In the genomic region with DNA sequence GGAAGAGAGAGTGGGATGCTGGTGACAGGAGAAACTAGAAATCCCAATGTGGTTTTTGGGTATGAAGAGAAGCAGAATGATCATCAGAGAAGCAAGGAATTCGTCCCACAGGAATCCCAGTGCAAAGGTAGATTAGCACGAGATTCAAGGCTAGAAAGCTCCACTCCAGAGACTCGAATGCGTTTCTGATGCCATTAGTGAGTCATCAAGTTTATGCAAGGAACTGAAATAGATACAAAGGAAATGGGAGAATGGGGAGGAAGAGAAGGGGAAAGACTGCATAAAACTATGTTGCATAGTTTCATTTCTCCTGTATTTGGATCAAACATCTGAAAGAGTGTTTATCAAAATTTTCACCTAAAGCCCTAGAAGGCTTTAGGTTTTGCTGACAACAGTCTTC, we compare ENCODE assay signal across 23 mouse cellular contexts.
DNase-seq lines count a peak whose midpoint lies in the region; ATAC-seq and TF ChIP-seq lines count a peak whose summit lies in the region.
"Had no signal": no experiment of that assay in that cellular context is flagged by ENCODE, and none has a peak within 500 bp of the region (broad histone marks: within the 10 kb centered on the region; RNA-seq: fewer than 3 reads in every experiment).

No protein-coding gene starts in this region.

- no peak overlapping the region for H3K9ac ChIP-seq in intestine, embryonic 16.5 days (ENCODE audit: low read depth, low read length)
- H3K9ac ChIP-seq: embryonic facial prominence, embryonic 13.5 days; forebrain, embryonic 13.5 days; forebrain, postnatal 0 days; heart, embryonic 15.5 days; hindbrain, embryonic 13.5 days; intestine, embryonic 15.5 days had no signal

- H3ac ChIP-seq in myocyte (ENCODE audit: control insufficient read depth, insufficient read length): no peak overlapping the region

- 63% methylated on average over 4 of the region's 4 CpGs for WGBS in intestine, embryonic 16.5 days

- no peaks in the 10 kb centered on the region for H3K9me3 ChIP-seq in intestine, embryonic 16.5 days (ENCODE audit: control insufficient read depth, low read length)
- H3K9me3 ChIP-seq: embryonic facial prominence, embryonic 13.5 days; forebrain, embryonic 13.5 days; G1E; heart, embryonic 15.5 days; hindbrain, embryonic 13.5 days; intestine, embryonic 15.5 days had no signal

- peaks cover 12% of the 10 kb centered on the region for H3K4me1 ChIP-seq in bone marrow macrophage, adult 2 months (ENCODE audit: control insufficient read depth, insufficient read depth, low read length)
- no peaks in the 10 kb centered on the region for H3K4me1 ChIP-seq in intestine, embryonic 16.5 days (ENCODE audit: control insufficient read depth, insufficient read depth, low read length)
- H3K4me1 ChIP-seq: embryonic facial prominence, embryonic 13.5 days; forebrain, embryonic 13.5 days; heart, embryonic 15.5 days; hindbrain, embryonic 13.5 days; intestine, embryonic 15.5 days had no signal

- no peak for DNase-seq in layer of hippocampus, adult 2 months (ENCODE audit: low spot score in 2 of 2)
- no peak for DNase-seq in layer of hippocampus, adult 18-20 months (ENCODE audit: low spot score in 2 of 2)
- peak; percentile 54 for DNase-seq in Muller cell, postnatal 12 days (ENCODE audit: inconsistent ontology term)
- DNase-seq in cerebellum, adult 9-10 months: no peak
- DNase-seq: adrenal gland, postnatal 14 days; cerebellum, adult 2 months; cerebellum, postnatal 14 days; forebrain, postnatal 0 days; gastrocnemius, postnatal 14 days; heart, adult 2 months; heart, postnatal 14 days had no signal

- no peak for ATAC-seq in intestine, embryonic 16.5 days
- ATAC-seq in monocyte, adult 5-6 weeks (replicated peaks; ENCODE audit: insufficient number of reproducible peaks, low FRiP score, low TSS enrichment, poor library complexity, severe bottlenecking): no peak
- ATAC-seq: CD4-positive, CD25-positive, alpha-beta regulatory T cell, adult 4 months; forebrain, embryonic 13.5 days; forebrain, postnatal 0 days; intestine, embryonic 15.5 days had no signal

- no peak for TF ChIP-seq CTCF in layer of hippocampus, adult 2 months (conservative IDR thresholded peaks at IDR 0.05)
- no peak for TF ChIP-seq CTCF in bone marrow macrophage, adult 2 months (IDR thresholded peaks at IDR 0.05; ENCODE audit: low read depth, low read length)

- H3K27ac ChIP-seq in layer of hippocampus, adult 2 months: peak overlapping the region; percentile 76
- peak overlapping the region; percentile 4; the same call in 1 of the 2 replicates for H3K27ac ChIP-seq in bone marrow macrophage, adult 2 months (ENCODE audit: insufficient read depth, low read depth, low read length)
- H3K27ac ChIP-seq in intestine, embryonic 16.5 days (ENCODE audit: low read length): no peak overlapping the region
- H3K27ac ChIP-seq: embryonic facial prominence, embryonic 13.5 days; forebrain, embryonic 13.5 days; heart, adult 2 months; heart, embryonic 15.5 days; hindbrain, embryonic 13.5 days; intestine, embryonic 15.5 days had no signal

- H3K4me3 ChIP-seq in layer of hippocampus, adult 2 months: no peak overlapping the region
- no peak overlapping the region for H3K4me3 ChIP-seq in bone marrow macrophage, adult 2 months (ENCODE audit: insufficient read depth, low read length)
- H3K4me3 ChIP-seq in myocyte: peak overlapping the region; percentile 47
- H3K4me3 ChIP-seq in intestine, embryonic 16.5 days (ENCODE audit: low read length): no peak overlapping the region
- H3K4me3 ChIP-seq: embryonic facial prominence, embryonic 13.5 days; forebrain, embryonic 13.5 days; heart, adult 2 months; heart, embryonic 15.5 days; hindbrain, embryonic 13.5 days; intestine, embryonic 15.5 days had no signal

- H3K27me3 ChIP-seq in myocyte (ENCODE audit: control insufficient read depth, insufficient read depth, insufficient read length): no peaks in the 10 kb centered on the region
- no peaks in the 10 kb centered on the region for H3K27me3 ChIP-seq in intestine, embryonic 16.5 days (replicated peaks; ENCODE audit: control insufficient read depth, insufficient read depth, low read length)
- H3K27me3 ChIP-seq: embryonic facial prominence, embryonic 13.5 days; forebrain, embryonic 13.5 days; heart, embryonic 15.5 days; hindbrain, embryonic 13.5 days; intestine, embryonic 15.5 days had no signal

- H3K4me2 ChIP-seq in myocyte (ENCODE audit: low read depth): peak overlapping the region; percentile 93
- H3K4me2 ChIP-seq in intestine, embryonic 16.5 days (ENCODE audit: low read depth, low read length): no peak overlapping the region
- H3K4me2 ChIP-seq: embryonic facial prominence, embryonic 13.5 days; forebrain, embryonic 13.5 days; heart, embryonic 11.5 days; heart, embryonic 15.5 days; hindbrain, embryonic 13.5 days; intestine, embryonic 15.5 days had no signal

- no peak for TF ChIP-seq POLR2A in bone marrow macrophage, adult 2 months (IDR thresholded peaks at IDR 0.05; ENCODE audit: borderline replicate concordance, low read depth, low read length)
- TF ChIP-seq POLR2A in myocyte (IDR thresholded peaks at IDR 0.05; ENCODE audit: insufficient read length, low read depth): no peak

- H3K79me2 ChIP-seq in myocyte (ENCODE audit: control insufficient read depth, insufficient read depth): peaks cover 80% of the 10 kb centered on the region

- H3K36me3 ChIP-seq in myocyte (ENCODE audit: control insufficient read depth, insufficient read depth): no peaks in the 10 kb centered on the region
- no peaks in the 10 kb centered on the region for H3K36me3 ChIP-seq in intestine, embryonic 16.5 days (ENCODE audit: control insufficient read depth, insufficient read depth, low read length)
- H3K36me3 ChIP-seq: embryonic facial prominence, embryonic 13.5 days; G1E; heart, embryonic 15.5 days; hindbrain, embryonic 13.5 days; intestine, embryonic 15.5 days had no signal

TF ChIP-seq in myocyte, 11 proteins besides CTCF, POLR2A, EP300 and RAD21:
- TF ChIP-seq CEBPB (IDR thresholded peaks at IDR 0.05; ENCODE audit: insufficient read depth, poor library complexity, severe bottlenecking): peak; percentile 63
- no peak for TF ChIP-seq MYOD1 (IDR thresholded peaks at IDR 0.05; ENCODE audit: control insufficient read depth in 1 of 3, insufficient read length in 2 of 3, low read depth in 2 of 3)
